Mouse (Mus musculus): ENCODE measurements around the gene Foxl2. TPM values are rescaled to one million over a fixed set of nuclear protein-coding genes. Genes with fewer than 3 reads are reported as not detected.

The Foxl2 gene
- not detected in 2 replicates for polyA plus RNA-seq (2012; ENCODE audit: low replicate concordance)

DNA sequence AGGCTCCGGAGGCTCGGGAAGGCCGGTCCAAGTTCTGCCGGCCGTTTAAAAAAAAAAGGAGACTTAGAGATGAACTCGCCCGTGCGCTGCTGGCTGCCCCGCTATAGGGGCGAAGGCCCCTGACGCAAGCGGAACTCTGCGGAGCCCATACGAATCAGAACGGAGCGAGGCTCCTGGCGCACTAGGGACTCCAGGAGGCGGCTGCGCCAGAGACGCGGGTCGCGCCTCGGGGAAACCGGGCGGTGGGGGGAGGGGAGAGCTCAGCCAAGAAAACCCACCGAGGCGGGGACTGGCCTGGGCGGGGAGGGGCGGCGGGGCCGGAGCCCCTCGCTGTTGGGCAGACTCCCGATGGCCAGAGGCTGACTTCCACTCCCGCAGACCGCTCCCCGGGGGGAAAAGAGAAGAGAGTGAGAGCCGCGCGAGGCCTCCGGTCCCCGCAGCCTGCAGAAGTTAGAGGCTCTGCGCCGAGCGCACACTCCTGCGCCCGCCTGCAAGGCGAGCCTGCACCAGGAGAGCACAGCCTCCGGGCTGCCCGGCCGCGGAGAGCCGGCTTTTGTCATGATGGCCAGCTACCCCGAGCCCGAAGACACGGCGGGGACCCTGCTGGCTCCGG, at the start of gene Foxl2:
Foxl2 (plus strand) TSS at position 186 of the 613 bp plus-strand sequence.

GRCm38 (mm10) chr9:98985800-98986475, 30.9 kb downstream of the Foxl2 start, which contains the start of gene Faim:
TSS of gene Faim (plus strand) at chr9:98986373.

Other genes starting within 250 kb of the Foxl2 start
- not detected in 2 replicates for gene Prr23a1, start 112.8 kb upstream of the Foxl2 start, polyA plus RNA-seq (2012; ENCODE audit: low replicate concordance)
- gene Prr23a2, start 98.8 kb upstream of the Foxl2 start, polyA plus RNA-seq (2012; ENCODE audit: low replicate concordance): not detected in 2 replicates
- not detected in 2 replicates for gene Prr23a3, start 90.5 kb upstream of the Foxl2 start, polyA plus RNA-seq (2012; ENCODE audit: low replicate concordance)
- not detected in 2 replicates for gene 7420426K07Rik, start 52.2 kb upstream of the Foxl2 start, polyA plus RNA-seq (2012; ENCODE audit: low replicate concordance)
- 4.5 and 5.2 TPM in 2 replicates for gene Faim, start 31.1 kb downstream of the Foxl2 start, polyA plus RNA-seq (2012; ENCODE audit: low replicate concordance)
- gene Gm1123, start 80.4 kb downstream of the Foxl2 start, polyA plus RNA-seq (2012; ENCODE audit: low replicate concordance): not detected in 2 replicates
- gene Pik3cb, start 185.3 kb downstream of the Foxl2 start, polyA plus RNA-seq (2012; ENCODE audit: low replicate concordance): 0.52 and 1.3 TPM in 2 replicates

Data from leukemia stem cell, adult 10-12 weeks (primary cell).